Mouse (Mus musculus) urinary bladder, postnatal 36 days (tissue): ENCODE measurements around the gene Ica1.

ENCODE experiments used
- DNase-seq, 2 experiments: peaks; one replicate each; pipeline ENCODE4 v3.0.0; 2022; ENCODE audit warnings: low spot score in 2 of 2, mixed read lengths in 1 of 2

Gene Ica1

DNA sequence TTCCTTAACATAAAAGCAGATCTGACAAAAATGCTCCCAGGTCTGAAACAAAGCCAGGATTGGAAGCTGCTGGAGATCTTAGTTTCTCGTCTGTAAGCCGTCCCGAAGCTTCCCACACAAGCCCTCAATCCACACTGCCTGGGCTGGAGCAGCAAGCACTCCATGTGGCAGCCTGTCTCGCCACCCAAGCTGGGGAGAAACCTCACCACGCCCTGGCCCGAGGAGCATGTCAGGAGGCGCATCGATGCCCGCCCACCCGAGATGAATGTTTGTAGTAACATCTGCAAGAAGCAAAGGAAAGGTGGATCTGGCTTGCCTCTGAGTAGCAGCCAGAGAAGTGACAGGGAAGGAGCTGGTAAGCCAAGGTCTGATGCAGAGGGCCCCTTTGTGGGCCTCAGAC is 133.6 kb downstream of the Ica1 start:
- DNase-seq: no peak

GRCm38 (mm10) chr6:8640863-8641262 is 137.4 kb downstream of the Ica1 start:
- no peak for DNase-seq

DNA sequence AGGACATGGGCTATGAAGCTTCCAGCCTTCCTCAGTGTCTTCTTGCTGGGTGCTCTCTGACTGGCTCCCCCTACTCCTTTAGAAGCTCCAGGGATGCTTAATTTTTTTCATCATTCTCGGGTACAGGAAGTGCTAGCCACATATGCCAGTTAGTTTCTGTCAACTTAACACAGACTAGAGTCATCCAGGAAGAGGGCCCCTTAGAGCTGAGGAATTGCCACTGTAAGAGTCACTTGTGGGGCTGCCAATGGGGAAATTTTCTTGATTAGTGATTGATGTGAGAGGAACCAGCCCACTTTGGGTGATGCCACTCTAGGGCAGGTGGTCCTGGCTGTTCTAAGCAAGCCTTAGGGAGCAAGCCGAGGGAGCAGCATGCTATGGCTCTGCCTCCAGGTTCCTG is 138.8 kb downstream of the Ica1 start:
- no peak for DNase-seq

DNA sequence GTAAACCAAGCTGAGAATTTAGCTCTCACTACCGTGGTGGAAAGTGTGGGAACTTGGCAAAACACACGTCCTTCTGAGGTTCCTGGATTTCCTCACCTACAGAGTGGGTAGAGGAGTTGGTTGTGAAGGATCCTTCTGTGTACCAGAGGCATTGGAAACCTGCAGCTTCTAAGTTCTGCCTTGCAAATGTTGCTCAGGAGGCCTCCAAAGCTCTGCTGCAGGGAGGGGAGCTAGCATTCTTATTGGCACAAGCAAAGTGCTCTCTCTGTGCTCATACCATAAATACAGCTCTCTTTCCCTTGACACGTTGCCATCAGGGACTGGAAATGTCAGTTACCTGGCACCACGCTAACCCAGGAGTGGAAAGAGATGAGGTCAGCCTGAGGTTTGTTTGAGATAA is 139.4 kb downstream of the Ica1 start:
- DNase-seq: no peak

GRCm38 (mm10) chr6:8638122-8638521 is 140.2 kb downstream of the Ica1 start:
- no peak for DNase-seq

DNA sequence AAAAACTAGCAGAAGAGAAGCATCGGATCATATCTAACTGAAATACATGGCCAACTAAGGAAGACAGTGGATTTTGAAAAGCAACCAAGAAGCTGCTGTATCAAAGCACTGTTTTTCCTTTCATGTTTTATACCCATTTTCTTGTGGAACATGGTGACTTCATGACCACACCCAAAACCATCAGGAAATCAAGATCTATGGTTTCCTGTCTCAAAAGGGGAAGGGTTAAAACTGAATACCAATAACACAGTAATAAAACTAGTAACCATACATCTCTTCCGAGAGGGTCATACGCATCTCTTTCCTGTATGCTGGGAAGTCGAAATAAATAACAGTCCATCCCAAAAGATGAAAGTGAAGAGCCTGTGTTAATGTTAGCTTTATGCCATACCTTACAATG is 145.6 kb downstream of the Ica1 start:
- no peak for DNase-seq

DNA sequence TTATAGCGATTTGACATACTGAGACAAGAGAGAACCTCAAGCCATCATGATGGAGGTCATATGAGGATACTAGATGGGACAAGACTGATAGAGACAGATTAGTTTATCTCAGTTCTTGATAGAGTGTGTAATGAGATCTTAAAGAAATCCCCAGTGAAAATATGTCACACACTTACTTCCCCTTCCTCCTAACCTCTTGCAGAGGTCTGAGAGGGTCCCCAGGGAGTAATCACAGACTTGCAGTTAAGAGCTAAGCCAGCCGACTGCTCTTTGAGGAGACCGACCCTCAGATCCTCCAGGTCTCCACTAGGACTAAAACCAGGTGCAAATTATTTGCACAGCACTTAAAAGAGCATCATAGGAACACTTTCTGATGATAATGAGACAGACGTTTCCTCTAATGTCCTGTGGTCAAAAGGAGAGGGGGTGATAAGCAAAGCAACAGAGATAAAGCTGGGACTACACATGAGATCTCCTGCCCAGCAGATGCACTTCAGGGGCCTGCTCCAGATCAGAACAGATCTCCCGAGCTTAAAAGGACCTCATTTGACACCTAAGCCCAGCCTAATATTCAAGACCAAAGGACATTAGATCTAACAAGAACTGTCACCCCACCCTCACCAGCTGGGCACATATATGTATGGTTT is 146.2 kb downstream of the Ica1 start:
- no peak for DNase-seq

- DNase-seq: no peak
Observed at GRCm38 (mm10) chr6:8631362-8631761, 146.9 kb downstream of the Ica1 start.

GRCm38 (mm10) chr6:8630531-8630930 is 147.8 kb downstream of the Ica1 start:
- no peak for DNase-seq

DNA sequence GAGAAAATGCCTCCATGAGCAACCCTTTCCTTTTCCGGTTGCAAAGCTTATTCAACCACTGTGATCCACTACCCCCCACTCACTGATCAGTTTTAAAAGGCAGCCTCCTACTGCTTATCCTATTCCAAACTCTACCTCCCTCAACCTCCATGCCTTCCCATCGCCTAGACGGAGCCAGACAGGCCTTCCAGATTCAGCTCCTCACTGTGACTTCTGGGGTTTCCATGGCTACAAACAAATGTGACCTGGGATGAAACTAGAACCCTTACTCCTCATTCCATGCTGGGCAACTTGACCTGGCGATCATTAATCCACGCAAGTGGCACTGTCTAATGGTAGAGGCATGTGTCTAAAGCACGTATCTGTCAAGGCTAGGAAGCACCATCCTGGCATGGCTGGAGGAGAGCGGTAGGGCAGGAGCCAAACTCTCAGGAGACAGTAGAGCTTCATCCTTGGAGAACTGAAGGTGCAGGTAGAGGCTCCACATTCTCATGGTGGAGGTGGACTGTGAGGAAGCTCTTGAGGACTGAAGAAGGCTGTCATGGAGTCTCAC is 149.5 kb downstream of the Ica1 start:
- no peak for DNase-seq

DNA sequence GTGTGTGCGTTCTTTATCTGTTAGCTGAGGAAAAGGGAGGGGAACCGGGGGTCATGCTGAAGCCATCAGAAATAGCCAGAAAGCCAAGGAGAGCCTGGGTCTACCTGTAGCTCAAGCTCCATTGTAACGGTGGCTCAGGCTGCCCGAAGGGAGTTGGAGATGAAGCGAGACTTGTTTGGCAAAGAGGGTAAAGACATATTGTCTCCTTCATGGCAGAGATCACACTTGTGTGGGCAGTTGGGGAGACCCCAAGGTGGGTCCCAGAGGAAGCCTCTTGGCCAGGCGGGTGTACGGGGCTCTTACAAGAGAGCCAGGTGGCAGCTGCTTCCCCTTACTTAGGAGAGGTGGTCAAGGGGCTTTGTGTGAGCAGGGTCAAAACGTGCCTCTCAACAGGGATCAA is 150.1 kb downstream of the Ica1 start:
- DNase-seq: no peak

DNA sequence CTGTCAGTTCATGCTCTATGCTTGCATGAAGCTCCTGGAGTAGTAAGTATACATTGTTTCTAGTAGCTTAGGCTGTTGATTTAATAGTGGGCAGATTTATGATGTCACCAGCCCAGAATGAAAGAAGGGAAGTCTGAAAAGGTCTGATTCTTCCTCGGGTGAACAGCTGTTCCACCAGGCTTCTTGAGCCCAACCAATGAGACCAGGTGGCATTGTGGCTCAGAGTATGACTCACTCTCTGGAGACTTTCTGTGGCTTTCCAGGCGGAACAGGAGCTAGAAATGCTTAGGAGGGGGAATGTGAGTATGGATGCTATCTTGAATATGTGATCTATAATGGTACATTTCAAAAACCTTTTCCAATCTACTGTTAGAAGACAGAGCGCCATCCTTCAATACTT is 155.2 kb downstream of the Ica1 start:
- DNase-seq: no peak

GRCm38 (mm10) chr6:8619582-8620350 is 158.5 kb downstream of the Ica1 start:
- DNase-seq: no peak

DNA sequence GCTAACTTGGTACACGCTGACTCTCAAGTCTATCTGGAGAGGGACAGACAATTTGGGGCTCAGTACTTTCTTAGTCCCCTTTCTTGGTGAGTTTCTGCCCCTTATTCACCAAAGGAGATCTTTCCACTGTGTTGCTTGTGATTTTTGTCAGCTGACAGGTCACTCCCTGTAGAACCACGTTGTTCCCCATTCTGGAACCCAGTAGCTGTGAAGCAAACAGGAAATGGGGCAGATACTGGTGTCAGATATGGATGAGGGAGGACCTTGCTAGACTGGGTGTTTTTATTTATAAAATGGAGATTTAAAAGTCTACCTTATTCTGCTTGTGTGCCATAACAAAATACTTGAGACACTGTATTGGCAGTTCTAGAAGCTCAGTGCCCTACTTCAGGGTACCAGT is 160.9 kb downstream of the Ica1 start:
- no peak for DNase-seq

- DNase-seq: no peak
Observed at GRCm38 (mm10) chr6:8591665-8592064, 186.6 kb downstream of the Ica1 start.

- no peak for DNase-seq
Observed at GRCm38 (mm10) chr6:8583892-8584291, 194.4 kb downstream of the Ica1 start.

- DNase-seq: no peak
Observed at GRCm38 (mm10) chr6:8582377-8582776, 195.9 kb downstream of the Ica1 start.
